ENCODE assay signal across 21 mouse cellular contexts in genomic region chr6:103602070-103602469, GRCm38 (mm10).
DNase-seq lines count a peak whose midpoint lies in the region; ATAC-seq and TF ChIP-seq lines count a peak whose summit lies in the region.
"Had no signal": no experiment of that assay in that cellular context is flagged by ENCODE, and none has a peak within 500 bp of the region (broad histone marks: within the 10 kb centered on the region; RNA-seq: fewer than 3 reads in every experiment).

No protein-coding gene starts in this region.

- no peaks in the 10 kb centered on the region for H3K27me3 ChIP-seq in hindbrain, embryonic 11.5 days (ENCODE audit: control insufficient read depth, insufficient read depth, low read length)
- no peaks in the 10 kb centered on the region for H3K27me3 ChIP-seq in hindbrain, embryonic 10.5 days (ENCODE audit: insufficient read depth, poor library complexity, severe bottlenecking)
- H3K27me3 ChIP-seq in kidney, postnatal 0 days (ENCODE audit: insufficient read depth, low read length) = no peaks in the 10 kb centered on the region
- H3K27me3 ChIP-seq: CH12.LX; embryonic facial prominence, embryonic 12.5 days; forebrain, embryonic 15.5 days; heart, embryonic 13.5 days had no signal

- peak; percentile 80 for ATAC-seq in hindbrain, embryonic 11.5 days (ENCODE audit: low FRiP score)
- no peak for ATAC-seq in kidney, postnatal 0 days (replicated peaks; ENCODE audit: low FRiP score, low read depth)
- ATAC-seq: activated CD4-positive, CD25-positive, alpha-beta regulatory T cell, adult 4 months; forebrain, embryonic 15.5 days; intestine, embryonic 16.5 days; Patski had no signal

- H3K27ac ChIP-seq in hindbrain, embryonic 11.5 days (ENCODE audit: low read depth, low read length) = no peak overlapping the region
- no peak overlapping the region for H3K27ac ChIP-seq in hindbrain, embryonic 10.5 days
- no peak overlapping the region for H3K27ac ChIP-seq in kidney, postnatal 0 days
- no peak overlapping the region for H3K27ac ChIP-seq in layer of hippocampus, adult 2 months
- H3K27ac ChIP-seq: embryonic facial prominence, embryonic 12.5 days; forebrain, embryonic 15.5 days; heart, embryonic 13.5 days had no signal

- 19% methylated on average over 4 of the region's 4 CpGs for WGBS in hindbrain, embryonic 11.5 days
- WGBS in hindbrain, embryonic 10.5 days = 36% methylated on average over 4 of the region's 4 CpGs
- 48% methylated on average over 4 of the region's 4 CpGs for WGBS in kidney, postnatal 0 days

- TF ChIP-seq CTCF in kidney, postnatal 0 days (IDR thresholded peaks at IDR 0.05; ENCODE audit: low read depth) = no peak
- no peak for TF ChIP-seq CTCF in layer of hippocampus, adult 2 months (conservative IDR thresholded peaks at IDR 0.05)

- no peak overlapping the region for H3K4me2 ChIP-seq in hindbrain, embryonic 11.5 days (replicated peaks; ENCODE audit: low read depth, low read length)
- no peak overlapping the region for H3K4me2 ChIP-seq in kidney, postnatal 0 days (ENCODE audit: low read length)
- H3K4me2 ChIP-seq: embryonic facial prominence, embryonic 12.5 days; forebrain, embryonic 15.5 days; heart, embryonic 13.5 days had no signal

- peak; percentile 51 for DNase-seq in hindbrain, embryonic 11.5 days (ENCODE audit: low spot score)
- DNase-seq in hindbrain, embryonic 10.5 days (ENCODE audit: low spot score) = no peak
- peak; percentile 30 for DNase-seq in kidney, postnatal 0 days (ENCODE audit: low spot score)
- DNase-seq in kidney, adult 8-10 months = no peak
- DNase-seq in embryo, embryonic 10.5 days (ENCODE audit: low spot score) = peak; percentile 55
- peak; percentile 56 for DNase-seq in mesoderm, embryonic 11.5 days (ENCODE audit: low read depth, low spot score)
- DNase-seq in gastrocnemius, postnatal 25 days = no peak
- no peak for DNase-seq in layer of hippocampus, adult 2 months (ENCODE audit: low spot score in 2 of 2)
- DNase-seq: adrenal gland, postnatal 14 days; cerebellum, adult 11-12 months; cerebellum, adult 9-10 months; cerebellum, postnatal 25 days; gastrocnemius, postnatal 14 days; heart, postnatal 36 days had no signal

- no peaks in the 10 kb centered on the region for H3K36me3 ChIP-seq in hindbrain, embryonic 11.5 days (ENCODE audit: control insufficient read depth, insufficient read depth, low read length)
- no peaks in the 10 kb centered on the region for H3K36me3 ChIP-seq in hindbrain, embryonic 10.5 days
- H3K36me3 ChIP-seq in kidney, postnatal 0 days (ENCODE audit: insufficient read depth, low read length) = no peaks in the 10 kb centered on the region
- H3K36me3 ChIP-seq: embryonic facial prominence, embryonic 12.5 days; forebrain, embryonic 15.5 days; heart, embryonic 13.5 days had no signal

- no peak overlapping the region for H3K4me3 ChIP-seq in hindbrain, embryonic 11.5 days (ENCODE audit: low read depth, low read length)
- H3K4me3 ChIP-seq in hindbrain, embryonic 10.5 days = no peak overlapping the region
- no peak overlapping the region for H3K4me3 ChIP-seq in kidney, postnatal 0 days (replicated peaks; ENCODE audit: low read depth, low read length)
- no peak overlapping the region for H3K4me3 ChIP-seq in layer of hippocampus, adult 2 months
- H3K4me3 ChIP-seq: embryonic facial prominence, embryonic 12.5 days; forebrain, embryonic 15.5 days; heart, embryonic 13.5 days had no signal

- H3K4me1 ChIP-seq in hindbrain, embryonic 11.5 days (replicated peaks; ENCODE audit: control insufficient read depth, insufficient read depth, low read length) = no peaks in the 10 kb centered on the region; the same call in 1 of the 2 replicates
- peaks cover 11% of the 10 kb centered on the region; the same call in 1 of the 2 replicates for H3K4me1 ChIP-seq in hindbrain, embryonic 10.5 days (replicated peaks)
- H3K4me1 ChIP-seq in kidney, postnatal 0 days (replicated peaks; ENCODE audit: insufficient read depth, low read length) = no peaks in the 10 kb centered on the region
- H3K4me1 ChIP-seq: embryonic facial prominence, embryonic 12.5 days; forebrain, embryonic 15.5 days; heart, embryonic 13.5 days had no signal

- no peak overlapping the region for H3K9ac ChIP-seq in hindbrain, embryonic 11.5 days (ENCODE audit: low read depth, low read length)
- H3K9ac ChIP-seq in kidney, postnatal 0 days (ENCODE audit: low read depth, low read length) = no peak overlapping the region
- H3K9ac ChIP-seq: embryonic facial prominence, embryonic 12.5 days; forebrain, embryonic 15.5 days; heart, embryonic 13.5 days had no signal

- no peaks in the 10 kb centered on the region for H3K9me3 ChIP-seq in hindbrain, embryonic 11.5 days (ENCODE audit: control insufficient read depth, low read length)
- no peaks in the 10 kb centered on the region for H3K9me3 ChIP-seq in hindbrain, embryonic 10.5 days
- no peaks in the 10 kb centered on the region for H3K9me3 ChIP-seq in kidney, postnatal 0 days (replicated peaks; ENCODE audit: low read length)
- H3K9me3 ChIP-seq: embryonic facial prominence, embryonic 12.5 days; forebrain, embryonic 15.5 days; heart, embryonic 13.5 days had no signal

Comparison
In these comparisons a context has a peak if more than half of its experiments do, and no peak if none do; other contexts are left out.
1. DNase-seq: peak in hindbrain, embryonic 11.5 days (single experiment), kidney, postnatal 0 days (single experiment), embryo, embryonic 10.5 days (single experiment) and mesoderm, embryonic 11.5 days (single experiment); none in hindbrain, embryonic 10.5 days (single experiment), kidney, adult 8-10 months (0 of 2), gastrocnemius, postnatal 25 days (single experiment) and layer of hippocampus, adult 2 months (0 of 2).